Comparison of ENCODE assay signal across 19 mouse cellular contexts in genomic region chr7:44942904-44943303, GRCm38 (mm10). TPM values are rescaled to one million over a fixed set of nuclear protein-coding genes. Genes with fewer than 3 reads are reported as not detected.
"Had no signal": no experiment of that assay in that cellular context is flagged by ENCODE, and none has a peak within 500 bp of the region (broad histone marks: within the 10 kb centered on the region; RNA-seq: fewer than 3 reads in every experiment).

Gene Tsks, plus strand, starts transcription at chr7:44943204.

- H3K27ac ChIP-seq: liver, embryonic 14.5 days; midbrain, embryonic 13.5 days; midbrain, embryonic 15.5 days; neural tube, embryonic 12.5 days; stomach, embryonic 15.5 days; stomach, postnatal 0 days had no signal

- H3K4me1 ChIP-seq: megakaryocyte, embryonic 14.5 days; midbrain, embryonic 13.5 days; midbrain, embryonic 15.5 days; neural tube, embryonic 12.5 days; stomach, embryonic 15.5 days had no signal

- H3K9me3 ChIP-seq: megakaryocyte, embryonic 14.5 days; midbrain, embryonic 13.5 days; midbrain, embryonic 15.5 days; neural tube, embryonic 12.5 days; stomach, embryonic 15.5 days had no signal

- DNase-seq: lung, adult 18-20 months; lung, embryonic 14.5 days; lung, postnatal 10 days; lung, postnatal 4 days; right cerebral cortex, postnatal 14 days; thymus, adult 2 months; thymus, postnatal 25 days; thymus, postnatal 4 days had no signal

- ATAC-seq: midbrain, embryonic 13.5 days; midbrain, embryonic 15.5 days had no signal

- H3K4me3 ChIP-seq: megakaryocyte, embryonic 14.5 days; midbrain, embryonic 13.5 days; midbrain, embryonic 15.5 days; neural tube, embryonic 12.5 days; stomach, embryonic 15.5 days had no signal

- H3K36me3 ChIP-seq: midbrain, embryonic 13.5 days; midbrain, embryonic 15.5 days; neural tube, embryonic 12.5 days; stomach, embryonic 15.5 days had no signal

- H3K27me3 ChIP-seq: midbrain, embryonic 15.5 days; neural tube, embryonic 12.5 days; stomach, embryonic 15.5 days had no signal

RNA-seq across cellular contexts. Expression of gene Tsks, which starts in this region (rescaled TPM):
- total RNA-seq: midbrain, postnatal 0 days; monocyte, adult 5-6 weeks; neutrophil, adult 5-6 weeks had no signal
- polyA plus RNA-seq: neural tube, embryonic 12.5 days; spleen, adult 2 months had no signal
